Mouse (Mus musculus): ENCODE measurements around the gene Shisa3. TPM values are rescaled to one million over a fixed set of nuclear protein-coding genes. Genes with fewer than 3 reads are reported as not detected.

The Shisa3 gene
- polyA plus RNA-seq, 1 experiment from 2014 or later, result 119 TPM

- WGBS, result 1% methylated on average over 66 of the region's 66 CpGs
- H3K4me2 ChIP-seq, result peak overlapping the region; percentile 89
- peak overlapping the region; percentile 95 for H3K27ac ChIP-seq
- H3K9me3 ChIP-seq (replicated peaks), result no peaks in the 10 kb centered on the region
- H3K36me3 ChIP-seq, result 0 out of 2 replicates have a peak, but pooled peaks cover 4% of the 10 kb centered on the region
- H3K4me3 ChIP-seq (replicated peaks), result peak overlapping the region; percentile 66
- peak; percentile 31; the same call in 1 of the 2 replicates for ATAC-seq (replicated peaks; ENCODE audit: low FRiP score)
- peaks cover 61% of the 10 kb centered on the region for H3K4me1 ChIP-seq
- H3K27me3 ChIP-seq, result peaks cover 47% of the 10 kb centered on the region
- H3K9ac ChIP-seq, result peak overlapping the region; percentile 67
Observed at GRCm38 (mm10) chr5:67606916-67607803, 522 bp upstream of the Shisa3 start.

DNA sequence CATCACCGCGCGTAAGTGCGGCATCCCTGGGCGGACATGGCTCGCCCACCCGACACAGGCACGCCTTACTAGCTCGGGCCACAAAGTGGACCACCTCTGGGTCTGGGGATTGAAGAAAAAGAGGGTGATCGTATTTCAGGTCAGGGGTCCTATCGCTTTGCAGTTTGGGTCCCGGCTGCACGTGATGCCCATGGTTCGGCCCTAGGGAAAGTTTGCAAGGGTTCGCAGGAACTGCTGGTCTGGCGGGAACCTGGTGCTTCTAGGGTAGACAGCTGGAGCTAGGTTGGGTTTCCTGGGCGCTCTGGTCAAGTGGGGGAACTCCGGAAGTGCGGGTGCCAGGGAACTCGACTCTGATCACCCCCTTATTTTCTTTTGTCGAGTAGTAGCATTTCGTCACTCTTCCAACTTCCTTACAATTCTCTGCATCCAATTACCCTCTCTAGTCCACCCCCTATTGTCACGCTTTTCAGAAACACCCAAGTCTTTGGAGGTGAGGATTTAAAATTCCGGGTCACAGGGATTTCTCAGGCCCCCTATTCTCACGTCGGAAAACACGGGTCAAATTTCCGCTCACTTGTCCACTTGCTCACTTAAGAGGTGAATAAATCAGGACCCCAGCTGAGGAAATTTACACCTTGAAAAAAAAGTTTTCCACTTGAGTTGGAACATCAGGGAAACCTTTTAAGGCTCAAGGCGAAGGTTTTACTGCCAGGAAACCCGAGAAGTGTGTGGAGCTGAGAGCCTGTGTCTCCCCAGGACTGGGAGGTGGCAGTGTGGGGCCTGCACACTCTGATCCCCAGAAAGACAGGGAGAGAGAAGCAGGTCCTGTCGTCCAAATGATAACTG, 1.2 kb downstream of the Shisa3 start:
- H3K4me3 ChIP-seq (replicated peaks), result peak overlapping the region; percentile 66
- peaks cover 16% of the 10 kb centered on the region; the same call in 1 of the 2 replicates for H3K36me3 ChIP-seq
- peak overlapping the region; percentile 89 for H3K4me2 ChIP-seq
- H3K27ac ChIP-seq, result peak overlapping the region; percentile 95
- no peaks in the 10 kb centered on the region for H3K9me3 ChIP-seq (replicated peaks)
- H3K4me1 ChIP-seq, result peaks cover 51% of the 10 kb centered on the region
- WGBS, result 3% methylated on average over 31 of the region's 31 CpGs
- peak overlapping the region; percentile 67 for H3K9ac ChIP-seq
- peak; percentile 44 for ATAC-seq (replicated peaks; ENCODE audit: low FRiP score)
- H3K27me3 ChIP-seq, result peaks cover 47% of the 10 kb centered on the region

GRCm38 (mm10) chr5:67609520-67609837, 1.8 kb downstream of the Shisa3 start:
- Histone ChIP-seq H3K36me3 (peaks cover 16% of the 10 kb centered on the region; the same call in 1 of the 2 replicates), H3K9ac (peak overlapping the region; percentile 67), H3K27ac (peak overlapping the region; percentile 95), H3K9me3 (replicated peaks) (no peaks in the 10 kb centered on the region), H3K4me2 (peak overlapping the region; percentile 89), H3K27me3 (peaks cover 47% of the 10 kb centered on the region), H3K4me3 (replicated peaks) (peak overlapping the region; percentile 66), H3K4me1 (peaks cover 49% of the 10 kb centered on the region)
- 6% methylated on average over 2 of the region's 2 CpGs for WGBS
- ATAC-seq (replicated peaks; ENCODE audit: low FRiP score), result no peak

- Histone ChIP-seq H3K9ac (no peak overlapping the region), H3K4me1 (peaks cover 8% of the 10 kb centered on the region), H3K27ac (no peak overlapping the region), H3K9me3 (replicated peaks) (no peaks in the 10 kb centered on the region), H3K4me2 (no peak overlapping the region), H3K36me3 (peaks cover 8% of the 10 kb centered on the region; the same call in 1 of the 2 replicates), H3K27me3 (no peaks in the 10 kb centered on the region), H3K4me3 (replicated peaks) (no peak overlapping the region)
- 86% methylated on average over 12 of the region's 12 CpGs for WGBS
- ATAC-seq (replicated peaks; ENCODE audit: low FRiP score), result no peak
Observed at GRCm38 (mm10) chr5:67621230-67621629, 13.5 kb downstream of the Shisa3 start.

GRCm38 (mm10) chr5:67628180-67628940, 20.7 kb downstream of the Shisa3 start:
- Histone ChIP-seq H3K4me2 (no peak overlapping the region), H3K27me3 (no peaks in the 10 kb centered on the region), H3K4me3 (replicated peaks) (no peak overlapping the region), H3K9me3 (replicated peaks) (no peaks in the 10 kb centered on the region), H3K9ac (no peak overlapping the region), H3K36me3 (no peaks in the 10 kb centered on the region), H3K27ac (no peak overlapping the region), H3K4me1 (peaks cover 23% of the 10 kb centered on the region)
- no peak for ATAC-seq (replicated peaks; ENCODE audit: low FRiP score)
- WGBS, result 58% methylated on average over 9 of the region's 9 CpGs

GRCm38 (mm10) chr5:67629440-67629839, 21.8 kb downstream of the Shisa3 start:
- Histone ChIP-seq H3K9me3 (replicated peaks) (no peaks in the 10 kb centered on the region), H3K4me2 (no peak overlapping the region), H3K9ac (no peak overlapping the region), H3K4me1 (peaks cover 30% of the 10 kb centered on the region), H3K4me3 (replicated peaks) (no peak overlapping the region), H3K27me3 (no peaks in the 10 kb centered on the region), H3K36me3 (no peaks in the 10 kb centered on the region), H3K27ac (peak overlapping the region; percentile 54)
- peak; percentile 83 for ATAC-seq (replicated peaks; ENCODE audit: low FRiP score)
- 44% methylated on average over 7 of the region's 7 CpGs for WGBS

GRCm38 (mm10) chr5:67629861-67630260, 22.2 kb downstream of the Shisa3 start:
- Histone ChIP-seq H3K27me3 (no peaks in the 10 kb centered on the region), H3K4me1 (peaks cover 30% of the 10 kb centered on the region), H3K36me3 (no peaks in the 10 kb centered on the region), H3K9me3 (replicated peaks) (no peaks in the 10 kb centered on the region), H3K9ac (no peak overlapping the region), H3K4me3 (replicated peaks) (no peak overlapping the region), H3K27ac (peak overlapping the region; percentile 54; the same call in 1 of the 2 replicates), H3K4me2 (no peak overlapping the region)
- peak; percentile 38; the same call in 1 of the 2 replicates for ATAC-seq (replicated peaks; ENCODE audit: low FRiP score)
- 69% methylated on average over 6 of the region's 6 CpGs for WGBS

GRCm38 (mm10) chr5:67631261-67631660, 23.6 kb downstream of the Shisa3 start:
- Histone ChIP-seq H3K27me3 (no peaks in the 10 kb centered on the region), H3K4me1 (peaks cover 30% of the 10 kb centered on the region), H3K36me3 (no peaks in the 10 kb centered on the region), H3K9ac (no peak overlapping the region), H3K4me3 (replicated peaks) (no peak overlapping the region), H3K27ac (no peak overlapping the region), H3K9me3 (replicated peaks) (no peaks in the 10 kb centered on the region), H3K4me2 (no peak overlapping the region)
- WGBS, result 94% methylated on average over 12 of the region's 12 CpGs
- ATAC-seq (replicated peaks; ENCODE audit: low FRiP score), result no peak

DNA sequence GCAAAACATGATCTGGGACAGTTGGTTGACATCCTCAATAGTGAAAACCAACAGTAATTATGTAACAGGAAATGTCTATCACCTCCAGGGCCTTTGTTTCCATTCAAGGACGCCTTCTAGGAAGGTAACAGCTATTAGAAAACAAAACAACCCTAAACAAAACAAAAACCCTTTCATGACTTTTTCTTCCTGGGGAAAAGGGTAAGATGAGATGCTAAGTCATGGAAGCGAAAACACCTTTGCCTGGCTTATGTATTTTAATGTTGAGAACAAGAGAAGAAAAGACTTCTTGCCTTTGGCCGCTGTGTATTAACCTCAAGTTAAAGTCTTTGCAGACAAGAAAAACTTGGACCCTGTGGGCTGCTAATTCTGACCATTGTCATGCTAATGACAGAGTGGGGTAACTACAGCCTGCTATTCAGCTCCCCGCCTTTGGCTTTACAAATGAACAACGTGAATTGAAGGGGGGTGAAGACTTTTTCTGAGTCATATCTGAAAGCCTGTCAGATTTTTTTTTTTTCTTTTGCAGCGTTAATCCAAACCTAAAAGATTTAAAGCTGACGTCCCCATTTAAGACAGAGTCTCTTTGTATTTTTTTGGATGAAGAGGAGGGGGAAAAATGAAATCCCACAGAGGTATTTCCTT, 25.6 kb downstream of the Shisa3 start:
- WGBS, result 41% methylated on average over 7 of the region's 7 CpGs

GRCm38 (mm10) chr5:67633831-67634268, 26.2 kb downstream of the Shisa3 start:
- H3K27me3 ChIP-seq, result no peaks in the 10 kb centered on the region
- WGBS, result 27% methylated on average over 10 of the region's 10 CpGs
- H3K36me3 ChIP-seq, result no peaks in the 10 kb centered on the region
- no peak overlapping the region for H3K27ac ChIP-seq
- H3K4me2 ChIP-seq, result no peak overlapping the region
- no peak overlapping the region for H3K9ac ChIP-seq
- peaks cover 24% of the 10 kb centered on the region for H3K4me1 ChIP-seq
- ATAC-seq (replicated peaks; ENCODE audit: low FRiP score), result 0 out of 2 replicates have a peak, but pooled peaks have one; percentile 30
- H3K4me3 ChIP-seq (replicated peaks), result no peak overlapping the region
- no peaks in the 10 kb centered on the region for H3K9me3 ChIP-seq (replicated peaks)

More for the DNA sequence above, 25.6 kb downstream of the Shisa3 start:
- ATAC-seq (replicated peaks; ENCODE audit: low FRiP score), result no peak
- Histone ChIP-seq H3K4me1 (peaks cover 28% of the 10 kb centered on the region), H3K9me3 (replicated peaks) (no peaks in the 10 kb centered on the region), H3K4me2 (no peak overlapping the region), H3K27me3 (no peaks in the 10 kb centered on the region), H3K4me3 (replicated peaks) (no peak overlapping the region), H3K9ac (no peak overlapping the region), H3K36me3 (no peaks in the 10 kb centered on the region), H3K27ac (no peak overlapping the region)

DNA sequence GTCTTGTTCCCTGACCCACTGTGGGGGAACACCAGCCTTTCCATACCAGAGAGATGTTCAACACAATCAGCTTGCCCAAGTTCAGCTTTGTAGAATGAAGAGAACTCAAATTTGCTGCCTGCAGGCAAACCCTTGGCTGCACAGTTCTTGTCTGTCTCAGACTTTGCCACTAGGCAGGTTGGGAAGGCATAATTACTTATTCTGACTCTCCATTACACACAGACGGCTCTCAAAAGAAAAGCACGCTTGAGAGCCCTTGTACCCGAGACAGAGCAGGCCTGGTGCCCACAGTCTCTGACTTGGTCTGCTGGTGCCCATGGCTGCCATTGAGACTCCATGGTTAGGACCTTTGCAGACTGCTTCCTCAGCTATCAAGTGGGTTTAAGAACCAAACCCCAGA, 26.7 kb downstream of the Shisa3 start:
- 50% methylated on average over 3 of the region's 3 CpGs for WGBS
- Histone ChIP-seq H3K4me1 (peaks cover 22% of the 10 kb centered on the region), H3K4me2 (no peak overlapping the region), H3K9ac (no peak overlapping the region), H3K9me3 (replicated peaks) (no peaks in the 10 kb centered on the region), H3K4me3 (replicated peaks) (no peak overlapping the region), H3K36me3 (no peaks in the 10 kb centered on the region), H3K27me3 (no peaks in the 10 kb centered on the region), H3K27ac (peak overlapping the region; percentile 20; the same call in 1 of the 2 replicates)
- ATAC-seq (replicated peaks; ENCODE audit: low FRiP score), result 0 out of 2 replicates have a peak, but pooled peaks have one; percentile 23

All from kidney, embryonic 15.5 days (tissue).